Comparison of ENCODE assay signal across 15 mouse cellular contexts in the genomic region with DNA sequence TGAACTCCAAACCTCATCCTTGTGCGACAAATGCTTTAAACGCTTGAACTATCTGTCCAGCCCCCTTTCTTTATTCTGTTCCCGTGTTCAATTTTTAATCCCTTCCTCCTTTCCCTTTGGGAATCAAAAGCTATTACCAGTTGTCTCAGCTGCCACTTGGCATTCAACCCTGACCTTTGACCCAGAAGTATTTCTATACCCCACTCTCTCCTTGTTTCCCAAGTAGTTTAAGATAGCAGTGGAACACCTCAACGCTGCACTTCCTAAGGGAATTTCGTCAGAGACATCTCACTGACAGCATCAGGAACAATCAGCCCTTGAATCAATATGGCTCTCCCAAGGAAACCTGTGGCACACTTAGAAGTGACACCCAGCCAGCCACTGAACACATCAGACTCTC.
"Had no signal": no experiment of that assay in that cellular context is flagged by ENCODE, and none has a peak within 500 bp of the region (broad histone marks: within the 10 kb centered on the region; RNA-seq: fewer than 3 reads in every experiment).

No protein-coding gene starts in this region.

- H3K4me2 ChIP-seq: liver, embryonic 11.5 days; liver, embryonic 15.5 days; neural tube, embryonic 13.5 days had no signal

- H3K9me3 ChIP-seq: limb, embryonic 10.5 days; liver, embryonic 15.5 days; midbrain, embryonic 10.5 days; neural tube, embryonic 13.5 days had no signal

- ATAC-seq: lung, postnatal 0 days had no signal

- H3K4me1 ChIP-seq: liver, embryonic 15.5 days had no signal

- H3K27me3 ChIP-seq: liver, embryonic 15.5 days; neural tube, embryonic 13.5 days had no signal

- H3K4me3 ChIP-seq: layer of hippocampus, adult 2 months; limb, embryonic 10.5 days; liver, embryonic 15.5 days; midbrain, embryonic 10.5 days; neural tube, embryonic 13.5 days had no signal

- H3K27ac ChIP-seq: layer of hippocampus, adult 2 months; limb, embryonic 10.5 days; liver, embryonic 15.5 days; midbrain, embryonic 10.5 days had no signal

- DNase-seq: kidney, adult 18-20 months; kidney, postnatal 10 days; kidney, postnatal 4 days; lung, adult 2 months; lung, postnatal 36 days; right cerebral cortex, adult 18-20 months; right cerebral cortex, postnatal 25 days; thymus, postnatal 36 days had no signal

- H3K36me3 ChIP-seq: limb, embryonic 10.5 days; liver, embryonic 15.5 days; midbrain, embryonic 10.5 days; neural tube, embryonic 13.5 days had no signal

- H3K9ac ChIP-seq: liver, embryonic 15.5 days; neural tube, embryonic 13.5 days had no signal
